Mouse (Mus musculus): Measurements from ENCODE around the gene Zranb1.

DNA sequence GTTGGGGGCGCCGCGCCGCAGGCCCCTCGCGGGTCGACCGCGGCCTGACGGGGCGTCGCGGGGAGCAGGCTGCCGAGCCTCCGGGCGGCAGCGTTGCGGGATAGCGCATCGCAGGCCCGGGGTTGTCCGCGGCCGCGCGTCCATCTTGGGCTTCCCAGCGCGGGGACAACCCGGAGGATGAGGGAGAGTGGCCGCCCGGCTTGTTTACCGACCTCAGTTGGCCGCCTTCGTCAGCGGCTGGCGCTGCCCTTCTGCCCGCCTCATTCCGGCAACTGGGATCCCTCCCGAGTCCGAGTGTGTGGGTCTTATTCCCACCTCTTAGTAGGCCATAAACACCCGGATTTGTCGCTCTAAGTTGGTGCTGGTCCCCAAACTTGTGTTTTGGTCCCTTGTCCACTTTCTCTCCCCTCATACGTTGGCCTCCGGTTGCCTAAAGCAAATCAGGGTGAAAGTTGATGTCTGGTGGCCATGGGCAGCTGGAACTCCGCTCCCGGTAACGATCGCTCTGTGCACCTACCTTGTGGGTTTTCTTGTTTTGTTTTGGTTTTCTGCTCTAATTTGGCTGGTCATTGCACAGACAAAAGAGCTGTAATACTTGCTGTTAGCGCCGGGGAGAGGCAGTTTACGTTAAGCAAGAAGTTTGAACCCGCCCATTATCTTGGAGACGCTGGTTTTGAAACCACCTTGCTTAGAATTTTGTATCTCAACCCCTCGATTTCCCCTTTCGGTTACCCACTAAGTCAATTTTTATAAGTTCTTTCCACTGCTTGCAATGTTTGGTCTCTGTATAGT, 814 bp downstream of the Zranb1 start:
- TF ChIP-seq CTCF (IDR thresholded peaks at IDR 0.05) (no peak), POLR2A (IDR thresholded peaks at IDR 0.05; ENCODE audit: insufficient read depth, low read depth, low read length) (no peak), EP300 (IDR thresholded peaks at IDR 0.05; ENCODE audit: insufficient read depth, low read depth, low read length) (no peak)

Data from heart, adult 2 months (tissue).